Mouse (Mus musculus) brain, embryonic 14.5 days (tissue): Measurements from ENCODE around the gene Ssbp4.

Experiments used
- CTCF ChIP-seq: fragments of 200-500 bp; IDR thresholded peaks from 2 replicates; pipeline ENCODE4 v1.5.1; 2012; ENCODE audit warnings: inconsistent platforms, mild to moderate bottlenecking, moderate library complexity, borderline replicate concordance; ENCODE audit not compliant: insufficient read depth, insufficient read length; ENCODE audit errors: extremely low read depth
- POLR2A ChIP-seq: fragments of 200-500 bp; IDR thresholded peaks from 2 replicates; pipeline ENCODE4 v1.6.1; 2012; ENCODE audit warnings: mild to moderate bottlenecking, inconsistent platforms, borderline replicate concordance; ENCODE audit not compliant: poor library complexity, insufficient read depth, insufficient read length, severe bottlenecking; ENCODE audit errors: extremely low read depth

- TF ChIP-seq POLR2A (no peak), CTCF (no peak)
Observed at GRCm38 (mm10) chr8:70596216-70596615, 12.5 kb downstream of the Ssbp4 start.
